Mouse (Mus musculus) kidney, embryonic 15.5 days (tissue): ENCODE results near the gene Prap1. TPM values are rescaled to one million over a fixed set of nuclear protein-coding genes. Genes with fewer than 3 reads are reported as not detected.

ENCODE experiments used
- ATAC-seq: fragments of 200-750 bp; cut with Nextera tagmentation; replicated peaks from 2 replicates; pipeline ENCODE4 v1.8.0; 2017; ENCODE audit warnings: moderate TSS enrichment; ENCODE audit not compliant: low FRiP score
- H3K27ac ChIP-seq: fragments of 300-500 bp; sonication (generic); 2 replicates; pipeline ENCODE4 v1.5.1; 2015; ENCODE audit warnings: mild to moderate bottlenecking, inconsistent platforms
- H3K27me3 ChIP-seq: fragments of 300-500 bp; sonication (generic); 2 replicates; pipeline ENCODE4 v1.6.1; 2015; ENCODE audit warnings: inconsistent platforms
- H3K36me3 ChIP-seq: fragments of 300-500 bp; sonication (generic); 2 replicates; pipeline ENCODE4 v1.6.1; 2015; ENCODE audit warnings: inconsistent platforms
- H3K4me1 ChIP-seq: fragments of 300-500 bp; sonication (generic); 2 replicates; pipeline ENCODE4 v1.6.1; 2015; ENCODE audit warnings: inconsistent platforms
- H3K4me2 ChIP-seq: fragments of 300-500 bp; sonication (generic); 2 replicates; pipeline ENCODE4 v1.6.1; 2015; ENCODE audit warnings: moderate library complexity, mild to moderate bottlenecking, inconsistent platforms
- H3K4me3 ChIP-seq: fragments of 300-500 bp; sonication (generic); replicated peaks from 2 replicates; pipeline ENCODE4 v1.5.1; 2015; ENCODE audit warnings: mild to moderate bottlenecking, inconsistent platforms
- H3K9ac ChIP-seq: fragments of 300-500 bp; sonication (generic); 2 replicates; pipeline ENCODE4 v1.6.1; 2015; ENCODE audit warnings: mild to moderate bottlenecking, inconsistent platforms
- H3K9me3 ChIP-seq: fragments of 300-500 bp; sonication (generic); replicated peaks from 2 replicates; pipeline ENCODE4 v1.6.1; 2016; ENCODE audit warnings: inconsistent platforms
- WGBS: fragments of 180-500 bp; shearing (Covaris S2); methylation state at CpG from one replicate; pipeline ENCODE4 v1.1.7; 2015; ENCODE audit warnings: mixed read lengths; 5-methylcytosine and 5-hydroxymethylcytosine counted together
- polyA plus RNA-seq: library from polyadenylated mRNA; unstranded; fragments of >200 nt; fragmentation: Nextera tagmentation; extraction: Ambion mirVana; gene quantifications from 2 replicates; pipeline ENCODE4 v1.2.1, GENCODE M21; 2015

Prap1 gene
- polyA plus RNA-seq, 1 experiment from 2014 or later = not detected

DNA sequence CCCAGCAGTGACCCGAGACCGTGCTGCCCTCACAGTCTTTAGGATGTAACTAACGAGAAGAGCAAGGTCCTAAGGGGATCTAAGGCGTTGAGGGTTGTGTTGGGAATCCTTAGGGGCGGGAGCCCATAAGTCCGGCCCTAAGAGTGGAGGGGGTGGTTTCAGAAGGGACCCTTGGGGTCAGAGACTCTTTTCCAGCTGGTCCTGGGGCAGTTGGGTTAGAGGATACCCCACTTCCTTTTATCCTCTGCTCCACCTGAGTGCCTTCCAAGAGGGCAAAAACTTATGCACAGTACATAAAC is 31.4 kb upstream of the Prap1 start:
- Histone ChIP-seq H3K9me3 (no peaks in the 10 kb centered on the region), H3K36me3 (no peaks in the 10 kb centered on the region), H3K27me3 (peaks cover 78% of the 10 kb centered on the region), H3K4me2 (peak overlapping the region; percentile 88), H3K4me3 (peak overlapping the region; percentile 46), H3K27ac (no peak overlapping the region), H3K9ac (0 out of 2 replicates have a peak overlapping the region, but pooled peaks have one; percentile 39), H3K4me1 (peaks cover 31% of the 10 kb centered on the region)
- ATAC-seq = 0 out of 2 replicates have a peak, but pooled peaks have one; percentile 16
- WGBS = 3% methylated on average over 6 of the region's 6 CpGs

- Histone ChIP-seq H3K27me3 (peaks cover 73% of the 10 kb centered on the region), H3K9me3 (no peaks in the 10 kb centered on the region), H3K27ac (no peak overlapping the region), H3K36me3 (no peaks in the 10 kb centered on the region), H3K9ac (no peak overlapping the region), H3K4me2 (no peak overlapping the region), H3K4me3 (no peak overlapping the region), H3K4me1 (peaks cover 31% of the 10 kb centered on the region)
- no peak for ATAC-seq
- 16% methylated on average over 11 of the region's 11 CpGs for WGBS
Measured at GRCm38 (mm10) chr7:140062307-140062706, 30.9 kb upstream of the Prap1 start.

DNA sequence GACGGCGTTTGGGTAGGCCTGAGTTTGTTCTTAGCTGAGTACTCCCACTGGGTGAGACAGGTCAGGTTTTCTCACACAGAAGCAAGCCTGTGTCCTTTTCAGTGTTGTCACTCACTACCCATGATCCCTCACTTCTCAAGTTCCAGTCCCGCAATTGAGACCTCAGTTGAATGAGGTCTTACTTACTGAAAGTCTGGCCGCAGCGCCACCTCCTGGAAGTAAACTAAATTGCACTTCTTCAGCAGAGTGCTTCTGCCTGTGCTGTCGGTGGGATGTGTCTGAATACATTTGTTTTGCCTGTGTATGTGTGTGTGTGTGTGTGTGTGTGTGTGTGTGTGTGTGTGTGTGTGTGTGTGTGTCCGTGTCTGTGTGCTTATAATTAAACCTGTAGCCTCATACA is 30.1 kb upstream of the Prap1 start:
- Histone ChIP-seq H3K27ac (no peak overlapping the region), H3K9ac (no peak overlapping the region), H3K36me3 (no peaks in the 10 kb centered on the region), H3K27me3 (peaks cover 65% of the 10 kb centered on the region), H3K4me2 (no peak overlapping the region), H3K4me3 (no peak overlapping the region), H3K9me3 (no peaks in the 10 kb centered on the region), H3K4me1 (peaks cover 24% of the 10 kb centered on the region)
- WGBS = 18% methylated on average over 7 of the region's 7 CpGs
- no peak for ATAC-seq

DNA sequence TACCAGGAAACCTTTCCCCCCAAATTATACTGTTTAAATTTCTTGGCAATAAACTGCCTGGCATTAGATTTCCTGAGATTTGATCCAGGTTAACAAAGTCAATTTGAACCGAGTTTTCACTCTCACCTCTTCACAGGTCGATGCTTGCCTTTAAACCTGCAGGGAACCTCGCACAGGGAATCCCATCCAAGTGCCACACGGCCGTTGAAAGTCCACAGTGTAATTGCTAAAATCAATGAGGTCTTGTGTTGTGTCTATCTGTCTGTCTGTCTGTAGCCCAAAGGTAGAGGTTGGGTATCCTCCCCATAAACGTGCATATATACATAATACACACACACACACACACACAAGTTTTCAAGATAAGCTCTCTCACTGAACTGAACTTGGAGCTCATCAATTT is 25.8 kb upstream of the Prap1 start:
- H3K36me3 ChIP-seq = no peaks in the 10 kb centered on the region
- ATAC-seq = no peak
- WGBS = 58% methylated on average over 6 of the region's 6 CpGs
- no peak overlapping the region for H3K4me3 ChIP-seq
- peaks cover 39% of the 10 kb centered on the region for H3K27me3 ChIP-seq
- H3K4me2 ChIP-seq = no peak overlapping the region
- H3K9ac ChIP-seq = no peak overlapping the region
- H3K4me1 ChIP-seq = peaks cover 8% of the 10 kb centered on the region; the same call in 1 of the 2 replicates
- no peak overlapping the region for H3K27ac ChIP-seq
- no peaks in the 10 kb centered on the region for H3K9me3 ChIP-seq

DNA sequence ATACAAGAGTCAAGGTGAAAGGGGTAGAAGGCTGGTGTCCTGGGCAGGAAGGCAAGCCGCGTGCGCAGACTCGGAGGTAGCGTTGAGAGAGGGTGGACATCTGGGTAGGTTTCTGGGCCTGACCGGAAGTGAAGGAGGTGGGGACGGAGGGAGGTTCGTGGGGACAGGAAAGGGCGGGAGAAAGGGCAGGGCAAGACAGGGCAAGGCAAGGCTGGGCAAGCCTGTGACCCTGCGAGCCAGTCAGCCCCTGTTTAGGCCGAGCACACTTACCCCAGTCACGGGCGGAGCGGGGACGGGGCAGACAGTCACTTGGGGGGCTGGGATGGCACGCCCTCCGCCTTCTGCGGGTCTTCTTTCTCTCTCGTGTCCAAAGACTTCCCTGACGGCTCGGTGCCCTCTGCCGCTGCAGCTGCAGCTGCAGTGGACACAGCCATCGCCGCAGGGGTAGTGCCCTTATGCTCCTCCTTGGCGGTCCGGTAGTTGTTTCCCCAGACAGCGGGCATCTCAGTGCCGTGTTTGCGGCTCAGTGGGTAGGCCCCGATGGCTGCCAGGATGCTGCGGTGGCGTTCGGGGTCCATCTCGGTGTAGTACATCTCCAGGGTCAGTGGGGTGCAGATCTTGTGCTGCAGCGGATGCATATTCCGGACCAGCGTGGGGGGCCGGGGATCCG is 23.0 kb upstream of the Prap1 start:
- H3K9ac ChIP-seq = peak overlapping the region; percentile 42; the same call in 1 of the 2 replicates
- no peaks in the 10 kb centered on the region for H3K9me3 ChIP-seq
- peaks cover 8% of the 10 kb centered on the region; the same call in 1 of the 2 replicates for H3K4me1 ChIP-seq
- H3K27ac ChIP-seq = no peak overlapping the region
- peaks cover 23% of the 10 kb centered on the region; the same call in 1 of the 2 replicates for H3K27me3 ChIP-seq
- ATAC-seq = no peak
- peak overlapping the region; percentile 62 for H3K4me2 ChIP-seq
- WGBS = 36% methylated on average over 39 of the region's 39 CpGs
- no peaks in the 10 kb centered on the region for H3K36me3 ChIP-seq
- H3K4me3 ChIP-seq = peak overlapping the region; percentile 36

GRCm38 (mm10) chr7:140077698-140078097 is 15.5 kb upstream of the Prap1 start:
- no peak overlapping the region for H3K4me2 ChIP-seq
- H3K27ac ChIP-seq = no peak overlapping the region
- ATAC-seq = no peak
- no peaks in the 10 kb centered on the region for H3K9me3 ChIP-seq
- WGBS = 78% methylated on average over 6 of the region's 6 CpGs
- peaks cover 21% of the 10 kb centered on the region for H3K4me1 ChIP-seq
- no peaks in the 10 kb centered on the region for H3K36me3 ChIP-seq
- H3K9ac ChIP-seq = no peak overlapping the region
- peaks cover 60% of the 10 kb centered on the region for H3K27me3 ChIP-seq
- no peak overlapping the region for H3K4me3 ChIP-seq

DNA sequence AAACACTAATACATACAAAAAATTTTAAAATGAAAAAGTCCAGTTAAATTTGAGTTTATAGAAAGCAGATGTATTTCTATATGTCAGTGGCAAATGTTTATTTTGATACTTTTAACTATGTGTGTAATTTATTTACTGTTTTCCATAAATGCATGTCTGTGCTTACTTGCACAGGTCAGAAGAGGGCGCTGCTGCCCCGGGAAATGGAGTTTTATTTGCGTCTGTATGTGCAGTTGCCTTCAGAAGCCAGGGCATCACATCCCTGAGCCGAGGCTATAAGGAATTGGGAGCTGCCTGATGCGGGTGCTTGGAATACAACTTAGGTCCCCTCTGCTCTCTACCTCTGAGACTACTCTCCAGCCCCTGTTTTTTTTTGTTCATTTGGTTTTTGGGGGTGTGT is 14.5 kb upstream of the Prap1 start:
- no peak overlapping the region for H3K4me3 ChIP-seq
- no peak for ATAC-seq
- no peaks in the 10 kb centered on the region for H3K36me3 ChIP-seq
- peaks cover 21% of the 10 kb centered on the region for H3K4me1 ChIP-seq
- no peak overlapping the region for H3K9ac ChIP-seq
- no peak overlapping the region for H3K27ac ChIP-seq
- no peaks in the 10 kb centered on the region for H3K9me3 ChIP-seq
- no peak overlapping the region for H3K4me2 ChIP-seq
- peaks cover 57% of the 10 kb centered on the region for H3K27me3 ChIP-seq
- WGBS = 4% methylated on average over 5 of the region's 5 CpGs

GRCm38 (mm10) chr7:140080503-140081156 is 12.6 kb upstream of the Prap1 start:
- ATAC-seq = peak; percentile 68
- Histone ChIP-seq H3K4me2 (peak overlapping the region; percentile 50), H3K27ac (no peak overlapping the region), H3K4me1 (peaks cover 21% of the 10 kb centered on the region), H3K4me3 (peak overlapping the region; percentile 19), H3K9me3 (no peaks in the 10 kb centered on the region), H3K9ac (no peak overlapping the region), H3K27me3 (peaks cover 54% of the 10 kb centered on the region), H3K36me3 (no peaks in the 10 kb centered on the region)
- WGBS = 4% methylated on average over 24 of the region's 24 CpGs

DNA sequence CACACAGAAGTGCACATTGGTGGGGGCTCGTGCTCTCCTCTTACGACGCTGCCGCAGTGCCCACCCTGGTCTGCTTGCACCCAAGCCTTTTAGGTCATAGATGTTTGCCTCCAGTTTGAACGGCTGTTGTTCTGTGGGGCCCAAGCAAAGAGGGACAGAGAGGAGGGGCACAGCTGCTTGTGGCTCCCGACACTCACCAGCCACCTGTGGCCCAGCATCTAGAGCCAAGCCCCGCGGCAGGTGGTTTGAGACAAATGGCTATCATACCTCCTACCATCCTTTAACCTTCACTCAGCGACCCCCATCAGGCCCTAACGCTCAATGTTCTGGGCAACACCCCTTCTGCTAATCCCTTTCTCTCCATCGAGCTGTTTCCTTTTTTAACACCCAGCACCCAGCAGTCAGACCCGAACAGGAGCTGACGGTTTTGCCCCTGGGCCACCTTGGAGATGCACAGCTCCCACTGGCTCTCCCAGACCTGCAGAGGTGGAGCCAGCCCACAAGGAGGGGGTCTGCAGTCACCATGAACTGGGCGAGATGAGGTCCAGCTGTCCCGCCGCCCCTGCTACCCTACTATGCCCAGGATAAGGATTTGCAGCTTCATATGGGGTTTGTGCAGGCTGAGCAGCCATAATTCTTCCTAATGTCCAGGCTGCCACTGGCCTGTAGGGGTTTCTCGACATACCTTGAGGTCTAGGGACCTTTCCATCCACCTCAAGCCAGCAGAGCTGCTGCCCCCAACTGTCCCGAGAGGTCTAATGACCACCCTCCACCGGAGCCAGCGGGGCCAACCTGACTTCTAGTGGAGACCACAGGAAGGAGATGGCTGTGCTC is 11.6 kb upstream of the Prap1 start:
- Histone ChIP-seq H3K9me3 (no peaks in the 10 kb centered on the region), H3K36me3 (no peaks in the 10 kb centered on the region), H3K4me3 (peak overlapping the region; percentile 19; the same call in 1 of the 2 replicates), H3K27ac (no peak overlapping the region), H3K4me1 (peaks cover 21% of the 10 kb centered on the region), H3K9ac (no peak overlapping the region), H3K27me3 (peaks cover 52% of the 10 kb centered on the region), H3K4me2 (no peak overlapping the region)
- WGBS = 13% methylated on average over 20 of the region's 20 CpGs
- ATAC-seq = peak; percentile 50; the same call in 1 of the 2 replicates

- H3K9ac ChIP-seq = no peak within 1 kb of the TSS
- H3K4me3 ChIP-seq = 0 out of 2 replicates have a peak within 1 kb of the TSS, but pooled peaks have one; percentile 19
- H3K4me1 ChIP-seq = peaks cover 21% of the 10 kb centered on the region
- H3K9me3 ChIP-seq = no peaks in the 10 kb centered on the region
- H3K36me3 ChIP-seq = no peaks in the 10 kb centered on the region
- H3K27me3 ChIP-seq = peaks cover 50% of the 10 kb centered on the region
- H3K27ac ChIP-seq = no peak within 1 kb of the TSS
- ATAC-seq = peak; percentile 66
- WGBS = 5% methylated on average over 18 of the region's 18 CpGs
- H3K4me2 ChIP-seq = 0 out of 2 replicates have a peak within 1 kb of the TSS, but pooled peaks have one; percentile 5
Measured at GRCm38 (mm10) chr7:140082242-140082678, 10.9 kb upstream of the Prap1 start, which contains the start of gene Caly. Gene Caly, minus strand, starts transcription at chr7:140082548.

DNA sequence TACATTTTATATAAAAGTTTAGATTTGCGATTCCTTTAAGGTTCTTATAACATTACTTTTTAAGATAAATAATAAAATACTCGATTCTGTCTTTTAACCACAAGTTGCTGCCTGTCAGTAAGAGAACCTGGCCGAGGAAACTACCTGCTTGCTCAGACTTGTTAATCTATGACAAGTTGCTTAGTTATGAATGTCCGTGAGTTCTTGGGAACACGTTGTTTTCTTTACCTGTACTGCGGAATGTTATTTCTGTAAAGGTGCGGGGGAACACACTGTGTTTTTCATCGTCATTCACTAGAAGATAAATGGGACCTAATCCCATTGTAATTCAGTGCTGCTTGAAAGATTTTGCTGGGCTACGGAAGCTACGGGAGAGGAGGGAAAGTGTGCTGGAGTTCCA is 2.6 kb upstream of the Prap1 start:
- Histone ChIP-seq H3K27ac (no peak overlapping the region), H3K9me3 (no peaks in the 10 kb centered on the region), H3K36me3 (no peaks in the 10 kb centered on the region), H3K4me3 (no peak overlapping the region), H3K27me3 (no peaks in the 10 kb centered on the region), H3K9ac (no peak overlapping the region), H3K4me2 (no peak overlapping the region), H3K4me1 (peaks cover 8% of the 10 kb centered on the region)
- ATAC-seq = no peak
- 74% methylated on average over 10 of the region's 10 CpGs for WGBS

- peak; percentile 57; the same call in 1 of the 2 replicates for ATAC-seq
- Histone ChIP-seq H3K4me3 (no peak overlapping the region), H3K27ac (0 out of 2 replicates have a peak overlapping the region, but pooled peaks have one; percentile 32), H3K36me3 (no peaks in the 10 kb centered on the region; the same call in 1 of the 2 replicates), H3K9me3 (no peaks in the 10 kb centered on the region), H3K27me3 (no peaks in the 10 kb centered on the region), H3K4me2 (no peak overlapping the region), H3K9ac (no peak overlapping the region), H3K4me1 (peaks cover 8% of the 10 kb centered on the region)
- WGBS = 52% methylated on average over 5 of the region's 5 CpGs
Measured at GRCm38 (mm10) chr7:140094954-140095353, 1.8 kb downstream of the Prap1 start.
